Mouse (Mus musculus) testis, adult 2 months (tissue): ENCODE measurements around the gene Atrnl1.

ENCODE experiments used
- CTCF ChIP-seq: fragments of 200-500 bp; IDR thresholded peaks from 2 replicates; pipeline ENCODE4 v1.5.1; 2012; ENCODE audit warnings: low read depth, mild to moderate bottlenecking, inconsistent platforms, low read length, moderate library complexity; ENCODE audit not compliant: control insufficient read depth, insufficient read depth, insufficient replicate concordance
- POLR2A ChIP-seq: fragments of 200-500 bp; IDR thresholded peaks from 2 replicates; pipeline ENCODE4 v1.6.1; 2012; ENCODE audit warnings: low read depth, mild to moderate bottlenecking, inconsistent platforms, low read length, moderate library complexity; ENCODE audit not compliant: control insufficient read depth

DNA sequence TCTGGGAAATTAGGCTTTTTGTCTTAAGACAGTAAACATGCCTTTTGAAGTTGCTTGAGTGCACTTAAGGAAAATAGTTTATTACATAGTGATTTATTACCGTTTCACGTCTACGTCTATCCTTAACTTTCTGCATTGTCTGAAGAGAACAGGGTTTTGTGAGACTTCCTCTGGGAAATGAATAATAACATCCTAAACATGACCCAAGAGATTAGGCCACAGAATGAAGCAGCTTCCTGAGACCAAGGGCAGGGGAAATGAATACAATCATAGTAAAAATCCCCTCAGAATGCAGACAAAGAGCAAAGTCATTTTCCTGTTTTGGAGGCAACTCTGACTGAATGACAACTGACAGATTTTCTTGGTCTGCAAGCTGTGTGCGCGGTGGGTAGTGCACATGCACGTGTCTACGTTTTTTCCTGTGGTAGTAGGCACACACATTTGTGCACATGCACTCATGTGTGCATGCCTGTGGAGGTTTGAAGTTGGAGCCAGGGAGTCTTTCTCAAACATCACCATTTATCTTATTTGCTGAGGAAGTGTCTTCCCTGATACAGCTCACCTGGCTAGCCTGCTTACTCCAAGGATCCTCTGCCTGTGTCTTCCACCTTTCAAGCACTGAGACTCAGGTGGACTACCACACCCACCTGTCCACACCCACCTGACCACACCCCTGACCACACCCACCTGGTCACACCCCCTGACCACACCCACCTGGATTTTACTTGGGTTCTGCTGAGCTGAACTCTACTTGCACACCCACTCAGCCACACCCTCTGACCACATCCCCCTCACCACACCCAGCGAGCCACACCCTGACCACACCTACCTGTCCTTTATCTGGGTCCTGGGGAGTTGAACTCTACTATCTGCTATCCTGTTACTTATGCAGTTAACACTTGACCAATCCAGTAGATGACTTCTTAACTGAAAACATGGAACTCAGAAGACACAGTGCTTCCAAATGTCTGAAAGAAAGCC is 47.6 kb downstream of the Atrnl1 start:
- TF ChIP-seq POLR2A (no peak), CTCF (no peak)
